Mouse (Mus musculus): ENCODE measurements at regions not wholly inside any gene's neighbourhood (a gene's known extent, or its start where the extent isn't known, plus 50 kb on each side); places are given as distances from the start of the nearest gene placed in this dataset.

DNA sequence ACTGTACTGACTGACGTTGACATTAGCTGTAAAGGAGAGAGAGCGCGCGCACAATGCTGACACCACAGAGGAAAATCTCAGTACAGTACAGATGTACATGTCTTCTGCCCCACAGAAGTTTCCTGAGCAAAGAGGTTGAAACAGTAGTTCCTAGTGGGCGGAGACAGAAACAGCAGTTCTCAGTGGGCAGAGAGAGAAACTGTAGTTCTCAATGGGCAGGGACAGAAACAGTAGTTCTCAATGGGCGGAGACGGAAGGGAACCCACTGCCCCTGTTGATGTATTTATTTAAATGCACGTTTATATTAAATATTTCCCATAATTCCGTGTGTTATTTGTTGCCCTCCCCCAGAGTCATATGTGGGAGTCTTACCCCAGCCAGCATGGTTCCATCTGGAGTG is 67.4 kb upstream of the Ccdc39 start:
- TF ChIP-seq CTCF (IDR thresholded peaks at IDR 0.05; ENCODE audit: borderline replicate concordance, control insufficient read depth, extremely low read depth, insufficient read depth, low read length, poor library complexity) (no peak), POLR2A (IDR thresholded peaks at IDR 0.05; ENCODE audit: control insufficient read depth, extremely low read depth, insufficient read depth, low read length, poor library complexity) (no peak)
